Mouse (Mus musculus): ENCODE data around the gene Zfp637. TPM values are rescaled to one million over a fixed set of nuclear protein-coding genes. Genes with fewer than 3 reads are reported as not detected.
"Not testable (repeated sequence)": the region's sequence is repeated elsewhere in the genome, so short reads cannot be mapped to it uniquely, and the experiment has no call there.

Gene Zfp637
- polyA plus RNA-seq, 1 experiment from 2014 or later: 128 TPM

GRCm38 (mm10) chr6:117873450-117873849, 32.5 kb downstream of the Zfp637 start:
- H3K4me2 ChIP-seq (replicated peaks); H3K4me3 ChIP-seq; H3K9me3 ChIP-seq; H3K9ac ChIP-seq; H3K27me3 ChIP-seq (replicated peaks); ATAC-seq (ENCODE audit: low FRiP score, low read depth); H3K4me1 ChIP-seq; H3K36me3 ChIP-seq; H3K27ac ChIP-seq: not testable (repeated sequence)
- 89% methylated on average over 7 of the region's 7 CpGs for WGBS

GRCm38 (mm10) chr6:117874621-117875281, 33.8 kb downstream of the Zfp637 start:
- no peak for ATAC-seq (ENCODE audit: low FRiP score, low read depth)
- Histone ChIP-seq H3K36me3 (no peaks in the 10 kb centered on the region; the same call in 1 of the 2 replicates), H3K27ac (no peak overlapping the region), H3K4me3 (no peak overlapping the region), H3K27me3 (replicated peaks) (no peaks in the 10 kb centered on the region), H3K9me3 (no peaks in the 10 kb centered on the region), H3K4me2 (replicated peaks) (no peak overlapping the region), H3K9ac (no peak overlapping the region), H3K4me1 (no peaks in the 10 kb centered on the region)
- 80% methylated on average over 3 of the region's 3 CpGs for WGBS

- H3K4me3 ChIP-seq: peak overlapping the region; percentile 48
- peak overlapping the region; percentile 61 for H3K9ac ChIP-seq
- 0 out of 2 replicates have a peak, but pooled peaks cover 2% of the 10 kb centered on the region for H3K4me1 ChIP-seq
- no peaks in the 10 kb centered on the region for H3K9me3 ChIP-seq
- H3K4me2 ChIP-seq (replicated peaks): peak overlapping the region; percentile 66
- H3K36me3 ChIP-seq: no peaks in the 10 kb centered on the region
- H3K27ac ChIP-seq: peak overlapping the region; percentile 90
- WGBS: 13% methylated on average over 26 of the region's 26 CpGs
- peak; percentile 83; the same call in 1 of the 2 replicates for ATAC-seq (ENCODE audit: low FRiP score, low read depth)
- no peaks in the 10 kb centered on the region for H3K27me3 ChIP-seq (replicated peaks)
Measured at GRCm38 (mm10) chr6:117878700-117879407, 37.9 kb downstream of the Zfp637 start.

GRCm38 (mm10) chr6:117879408-117880115, 38.6 kb downstream of the Zfp637 start:
- H3K4me1 ChIP-seq: 0 out of 2 replicates have a peak, but pooled peaks cover 2% of the 10 kb centered on the region
- peak; percentile 94 for ATAC-seq (ENCODE audit: low FRiP score, low read depth)
- H3K27ac ChIP-seq: peak overlapping the region; percentile 90
- peak overlapping the region; percentile 66 for H3K4me2 ChIP-seq (replicated peaks)
- H3K27me3 ChIP-seq (replicated peaks): no peaks in the 10 kb centered on the region
- peak overlapping the region; percentile 48 for H3K4me3 ChIP-seq
- H3K36me3 ChIP-seq: no peaks in the 10 kb centered on the region
- WGBS: under 1% methylated on average over 67 of the region's 67 CpGs
- H3K9me3 ChIP-seq: no peaks in the 10 kb centered on the region
- H3K9ac ChIP-seq: peak overlapping the region; percentile 61

GRCm38 (mm10) chr6:117880394-117880838, 39.4 kb downstream of the Zfp637 start:
- peak overlapping the region; percentile 48 for H3K4me3 ChIP-seq
- H3K36me3 ChIP-seq: no peaks in the 10 kb centered on the region
- no peak overlapping the region for H3K9ac ChIP-seq
- H3K9me3 ChIP-seq: no peaks in the 10 kb centered on the region
- H3K27ac ChIP-seq: no peak overlapping the region
- no peaks in the 10 kb centered on the region for H3K27me3 ChIP-seq (replicated peaks)
- peak overlapping the region; percentile 66 for H3K4me2 ChIP-seq (replicated peaks)
- H3K4me1 ChIP-seq: 0 out of 2 replicates have a peak, but pooled peaks cover 2% of the 10 kb centered on the region
- WGBS: 38% methylated on average over 3 of the region's 3 CpGs
- ATAC-seq (ENCODE audit: low FRiP score, low read depth): no peak

- Histone ChIP-seq H3K4me2 (replicated peaks) (peak overlapping the region; percentile 66; the same call in 1 of the 2 replicates), H3K4me3 (no peak overlapping the region), H3K4me1 (0 out of 2 replicates have a peak, but pooled peaks cover 2% of the 10 kb centered on the region), H3K9ac (no peak overlapping the region), H3K9me3 (no peaks in the 10 kb centered on the region), H3K27ac (no peak overlapping the region), H3K36me3 (no peaks in the 10 kb centered on the region), H3K27me3 (replicated peaks) (no peaks in the 10 kb centered on the region)
- WGBS: 40% methylated on average over 7 of the region's 7 CpGs
- no peak for ATAC-seq (ENCODE audit: low FRiP score, low read depth)
Measured at GRCm38 (mm10) chr6:117881229-117881628, 40.2 kb downstream of the Zfp637 start.

- no peak for ATAC-seq (ENCODE audit: low FRiP score, low read depth)
- no peaks in the 10 kb centered on the region for H3K36me3 ChIP-seq
- no peaks in the 10 kb centered on the region for H3K9me3 ChIP-seq
- H3K27ac ChIP-seq: no peak overlapping the region
- H3K4me1 ChIP-seq: 0 out of 2 replicates have a peak, but pooled peaks cover 2% of the 10 kb centered on the region
- no peak overlapping the region for H3K9ac ChIP-seq
- no peaks in the 10 kb centered on the region for H3K27me3 ChIP-seq (replicated peaks)
- WGBS: 77% methylated on average over 7 of the region's 7 CpGs
- H3K4me3 ChIP-seq: no peak overlapping the region
- no peak overlapping the region for H3K4me2 ChIP-seq (replicated peaks)
Measured at GRCm38 (mm10) chr6:117881997-117882396, 41.0 kb downstream of the Zfp637 start.

- WGBS: 93% methylated on average over 2 of the region's 2 CpGs
- no peak overlapping the region for H3K4me3 ChIP-seq
- H3K36me3 ChIP-seq: no peaks in the 10 kb centered on the region
- no peak overlapping the region for H3K4me2 ChIP-seq (replicated peaks)
- no peak for ATAC-seq (ENCODE audit: low FRiP score, low read depth)
- no peaks in the 10 kb centered on the region for H3K9me3 ChIP-seq
- H3K27me3 ChIP-seq (replicated peaks): no peaks in the 10 kb centered on the region
- H3K4me1 ChIP-seq: 0 out of 2 replicates have a peak, but pooled peaks cover 2% of the 10 kb centered on the region
- H3K9ac ChIP-seq: no peak overlapping the region
- H3K27ac ChIP-seq: no peak overlapping the region
Measured at GRCm38 (mm10) chr6:117885943-117886342, 45.0 kb downstream of the Zfp637 start.

- Histone ChIP-seq H3K27ac (no peak overlapping the region), H3K4me3 (no peak overlapping the region), H3K36me3 (no peaks in the 10 kb centered on the region), H3K9ac (no peak overlapping the region), H3K4me2 (replicated peaks) (no peak overlapping the region), H3K4me1 (no peaks in the 10 kb centered on the region), H3K9me3 (no peaks in the 10 kb centered on the region), H3K27me3 (replicated peaks) (no peaks in the 10 kb centered on the region)
- WGBS: 60% methylated on average over 1 of the region's 1 CpGs
- ATAC-seq (ENCODE audit: low FRiP score, low read depth): no peak
Measured at GRCm38 (mm10) chr6:117888032-117888431, 47.1 kb downstream of the Zfp637 start.

GRCm38 (mm10) chr6:117888642-117889096, 47.7 kb downstream of the Zfp637 start:
- H3K9ac ChIP-seq: no peak overlapping the region
- no peaks in the 10 kb centered on the region for H3K36me3 ChIP-seq
- H3K4me2 ChIP-seq (replicated peaks): no peak overlapping the region
- no peaks in the 10 kb centered on the region for H3K9me3 ChIP-seq
- no peak overlapping the region for H3K27ac ChIP-seq
- 70% methylated on average over 2 of the region's 2 CpGs for WGBS
- H3K4me3 ChIP-seq: no peak overlapping the region
- ATAC-seq (ENCODE audit: low FRiP score, low read depth): no peak
- no peaks in the 10 kb centered on the region for H3K27me3 ChIP-seq (replicated peaks)
- H3K4me1 ChIP-seq: no peaks in the 10 kb centered on the region

- no peak for ATAC-seq (ENCODE audit: low FRiP score, low read depth)
- no peaks in the 10 kb centered on the region for H3K27me3 ChIP-seq (replicated peaks)
- no peak overlapping the region for H3K27ac ChIP-seq
- no peak overlapping the region for H3K4me3 ChIP-seq
- no peaks in the 10 kb centered on the region for H3K9me3 ChIP-seq
- H3K36me3 ChIP-seq: no peaks in the 10 kb centered on the region
- H3K4me2 ChIP-seq (replicated peaks): no peak overlapping the region
- no peak overlapping the region for H3K9ac ChIP-seq
- no peaks in the 10 kb centered on the region for H3K4me1 ChIP-seq
- 84% methylated on average over 6 of the region's 6 CpGs for WGBS
Measured at GRCm38 (mm10) chr6:117890257-117890656, 49.3 kb downstream of the Zfp637 start.
